Mouse (Mus musculus) liver, adult 2 months (tissue): ENCODE results near the gene Lrch3.

Experiments used
- CTCF ChIP-seq: fragments of 200-500 bp; IDR thresholded peaks from 2 replicates; pipeline ENCODE4 v1.5.1; 2011; ENCODE audit warnings: low read depth, low read length, control low read depth
- POLR2A ChIP-seq: fragments of 200-500 bp; IDR thresholded peaks from 2 replicates; pipeline ENCODE4 v1.6.1; 2011; ENCODE audit warnings: low read length, control low read depth; ENCODE audit not compliant: insufficient read depth; ENCODE audit errors: extremely low read depth

GRCm38 (mm10) chr16:33013801-33014200, 99.9 kb downstream of the Lrch3 start:
- TF ChIP-seq CTCF (no peak), POLR2A (no peak)
